Mouse (Mus musculus) lung, embryonic 14.5 days (tissue): ENCODE results near the gene Gm4756. TPM values are rescaled to one million over a fixed set of nuclear protein-coding genes. Genes with fewer than 3 reads are reported as not detected.
"Not testable (repeated sequence)": the region's sequence is repeated elsewhere in the genome, so short reads cannot be mapped to it uniquely, and the experiment has no call there.

ENCODE experiments used
- ATAC-seq: fragments of 200-750 bp; cut with Nextera tagmentation; 2 replicates; pipeline ENCODE4 v1.8.0; 2017; ENCODE audit warnings: mild to moderate bottlenecking, moderate TSS enrichment, moderate library complexity; ENCODE audit not compliant: insufficient read depth
- DNase-seq: peaks from one replicate; pipeline ENCODE4 v3.0.0-alpha.2; 2015
- H3K27ac ChIP-seq: fragments of 300-500 bp; sonication (generic); 2 replicates; pipeline ENCODE4 v1.5.1; 2014; ENCODE audit warnings: low read depth, mild to moderate bottlenecking, moderate library complexity
- H3K27me3 ChIP-seq: fragments of 300-500 bp; sonication (generic); 2 replicates; pipeline ENCODE4 v1.6.1; 2014; ENCODE audit warnings: low read length, control low read depth; ENCODE audit not compliant: insufficient read depth
- H3K36me3 ChIP-seq: fragments of 300-500 bp; sonication (generic); 2 replicates; pipeline ENCODE4 v1.6.1; 2014; ENCODE audit warnings: control low read depth; ENCODE audit not compliant: insufficient read depth
- H3K4me1 ChIP-seq: fragments of 300-500 bp; sonication (generic); 2 replicates; pipeline ENCODE4 v1.6.1; 2014; ENCODE audit warnings: antibody characterized with exemption, control low read depth; ENCODE audit not compliant: insufficient read depth
- H3K4me2 ChIP-seq: fragments of 300-500 bp; sonication (generic); 2 replicates; pipeline ENCODE4 v1.6.1; 2014; ENCODE audit warnings: mild to moderate bottlenecking
- H3K4me3 ChIP-seq: fragments of 300-500 bp; sonication (generic); 2 replicates; pipeline ENCODE4 v1.5.1; 2014; ENCODE audit warnings: low read depth, low read length
- H3K9ac ChIP-seq: fragments of 300-500 bp; sonication (generic); 2 replicates; pipeline ENCODE4 v1.6.1; 2014
- H3K9me3 ChIP-seq: fragments of 300-500 bp; sonication (generic); 2 replicates; pipeline ENCODE4 v1.6.1; 2016; ENCODE audit warnings: low read depth, low read length, control low read depth
- CTCF ChIP-seq: IDR thresholded peaks from 2 replicates; pipeline ENCODE4 v1.5.1; 2016; ENCODE audit warnings: antibody characterized with exemption, low read depth
- WGBS: fragments of 180-500 bp; shearing (Covaris S2); extraction: QIAGEN DNeasy Blood & Tissue Kit; methylation state at CpG from one replicate; pipeline ENCODE4 v1.1.7; 2014; 5-methylcytosine and 5-hydroxymethylcytosine counted together
- polyA plus RNA-seq: library from polyadenylated mRNA; unstranded; fragments of >200 nt; fragmentation: Nextera tagmentation; extraction: Ambion mirVana; gene quantifications from 2 replicates; pipeline ENCODE4 v1.2.1, GENCODE M21; 2014

The Gm4756 gene
- polyA plus RNA-seq, 1 experiment from 2014 or later = not detected

- no peak for TF ChIP-seq CTCF
- Histone ChIP-seq H3K4me3 (no peak overlapping the region), H3K9me3 (no peaks in the 10 kb centered on the region), H3K4me2 (no peak overlapping the region), H3K27me3 (no peaks in the 10 kb centered on the region), H3K27ac (no peak overlapping the region), H3K9ac (no peak overlapping the region), H3K4me1 (no peaks in the 10 kb centered on the region), H3K36me3 (0 out of 2 replicates have a peak, but pooled peaks cover 3% of the 10 kb centered on the region)
- 91% methylated on average over 14 of the region's 14 CpGs for WGBS
- DNase-seq (no peak), ATAC-seq (no peak)
Measured at GRCm38 (mm10) chr12:72648921-72649320, 540 bp downstream of the Gm4756 start.

DNA sequence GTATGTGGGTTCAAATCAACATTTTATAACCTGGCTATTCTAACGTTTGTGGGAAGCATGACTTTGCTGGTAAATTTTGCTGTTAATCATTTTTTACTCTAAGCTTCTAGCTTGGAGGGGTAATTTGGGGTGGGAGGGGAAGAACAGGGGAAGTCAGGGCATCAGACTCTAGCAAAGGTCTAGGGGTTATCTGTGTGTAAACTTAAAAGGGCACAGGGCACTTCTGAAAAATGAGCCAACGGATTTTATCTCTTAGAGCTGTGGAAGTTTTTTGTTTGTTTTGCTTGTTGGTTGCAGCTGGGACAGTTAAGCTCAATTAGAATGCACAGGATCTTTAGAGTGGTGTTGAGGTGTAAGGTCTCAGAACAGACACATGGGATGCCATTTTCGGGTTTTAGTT is 11.4 kb downstream of the Gm4756 start:
- Histone ChIP-seq H3K27me3 (no peaks in the 10 kb centered on the region), H3K4me3 (no peak overlapping the region), H3K27ac (no peak overlapping the region), H3K9ac (no peak overlapping the region), H3K9me3 (peaks cover 4% of the 10 kb centered on the region; the same call in 1 of the 2 replicates), H3K36me3 (no peaks in the 10 kb centered on the region), H3K4me2 (no peak overlapping the region), H3K4me1 (no peaks in the 10 kb centered on the region)
- no peak for TF ChIP-seq CTCF
- no peak for ATAC-seq
- 57% methylated on average over 3 of the region's 3 CpGs for WGBS
- no peak for DNase-seq

GRCm38 (mm10) chr12:72628751-72629150 is 20.7 kb downstream of the Gm4756 start:
- Histone ChIP-seq H3K27ac (no peak overlapping the region), H3K4me1 (no peaks in the 10 kb centered on the region), H3K36me3 (no peaks in the 10 kb centered on the region), H3K4me3 (no peak overlapping the region), H3K9me3 (no peaks in the 10 kb centered on the region), H3K9ac (no peak overlapping the region), H3K4me2 (no peak overlapping the region), H3K27me3 (no peaks in the 10 kb centered on the region)
- ATAC-seq (no peak), DNase-seq (no peak)
- WGBS = 94% methylated on average over 7 of the region's 7 CpGs
- TF ChIP-seq CTCF = no peak

DNA sequence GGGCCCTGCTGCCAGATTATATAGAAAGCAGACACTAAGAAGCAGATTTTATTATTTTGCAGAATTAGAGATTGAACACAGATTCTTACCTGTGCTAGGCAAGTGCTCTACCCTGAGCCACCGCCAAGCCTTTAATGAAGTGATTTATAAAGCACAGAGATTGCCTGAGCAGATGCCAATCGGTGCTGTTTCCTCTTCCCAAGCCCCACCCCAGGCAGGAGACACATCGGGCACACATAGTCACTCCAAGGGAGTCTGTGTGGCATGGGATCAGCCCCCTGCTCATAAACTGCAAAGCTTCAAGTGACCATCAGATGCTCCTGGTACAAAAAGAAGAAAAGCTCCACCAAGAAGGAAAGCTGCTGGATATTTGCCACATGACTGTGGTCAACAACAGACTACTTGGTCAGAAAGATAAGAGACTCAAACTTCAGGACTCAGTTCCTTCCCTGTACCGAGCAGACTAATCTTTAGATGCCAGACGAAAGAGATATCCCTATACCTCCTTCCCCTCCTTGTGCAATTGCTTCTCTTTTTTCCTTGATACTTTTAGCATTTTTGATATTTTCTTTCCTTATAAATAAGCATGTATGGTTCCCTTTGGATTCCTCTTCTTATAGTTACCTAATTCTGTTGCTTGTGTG is 26.5 kb downstream of the Gm4756 start:
- 68% methylated on average over 5 of the region's 5 CpGs for WGBS
- no peak for DNase-seq
- ATAC-seq = no peak
- TF ChIP-seq CTCF = no peak
- Histone ChIP-seq H3K36me3 (no peaks in the 10 kb centered on the region), H3K9ac (no peak overlapping the region), H3K4me1 (no peaks in the 10 kb centered on the region), H3K27ac (no peak overlapping the region), H3K4me2 (no peak overlapping the region), H3K27me3 (no peaks in the 10 kb centered on the region), H3K4me3 (no peak overlapping the region), H3K9me3 (no peaks in the 10 kb centered on the region)

- no peaks in the 10 kb centered on the region for H3K4me1 ChIP-seq
- no peak overlapping the region for H3K27ac ChIP-seq
- H3K27me3 ChIP-seq = no peaks in the 10 kb centered on the region
- H3K9ac ChIP-seq = no peak overlapping the region
- WGBS = 88% methylated on average over 1 of the region's 1 CpGs
- DNase-seq (no peak), ATAC-seq (no peak)
- TF ChIP-seq CTCF = no peak
- H3K4me3 ChIP-seq = no peak overlapping the region
- no peaks in the 10 kb centered on the region for H3K9me3 ChIP-seq
- no peaks in the 10 kb centered on the region for H3K36me3 ChIP-seq
- no peak overlapping the region for H3K4me2 ChIP-seq
Measured at GRCm38 (mm10) chr12:72621441-72621840, 28.0 kb downstream of the Gm4756 start.

DNA sequence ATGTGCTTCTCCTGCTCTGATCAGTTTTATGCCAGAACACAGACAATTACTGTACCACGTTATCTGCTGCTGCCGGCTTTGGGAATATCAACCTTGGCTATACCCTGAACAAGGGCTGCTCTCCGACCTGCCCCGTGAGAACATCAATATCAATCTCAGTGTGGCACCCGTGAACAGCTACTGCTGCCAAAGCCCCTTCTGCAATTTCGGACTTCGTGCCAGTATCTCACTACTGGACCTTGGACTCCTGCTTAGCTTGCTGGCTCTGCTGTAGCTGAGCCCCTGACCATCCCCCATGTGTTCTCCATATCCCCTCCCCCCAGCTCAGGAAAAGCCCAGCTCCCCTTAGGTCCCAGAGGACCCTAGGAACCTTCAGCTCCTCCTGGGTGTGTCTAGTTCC is 28.6 kb downstream of the Gm4756 start:
- TF ChIP-seq CTCF = no peak
- 89% methylated on average over 7 of the region's 7 CpGs for WGBS

DNA sequence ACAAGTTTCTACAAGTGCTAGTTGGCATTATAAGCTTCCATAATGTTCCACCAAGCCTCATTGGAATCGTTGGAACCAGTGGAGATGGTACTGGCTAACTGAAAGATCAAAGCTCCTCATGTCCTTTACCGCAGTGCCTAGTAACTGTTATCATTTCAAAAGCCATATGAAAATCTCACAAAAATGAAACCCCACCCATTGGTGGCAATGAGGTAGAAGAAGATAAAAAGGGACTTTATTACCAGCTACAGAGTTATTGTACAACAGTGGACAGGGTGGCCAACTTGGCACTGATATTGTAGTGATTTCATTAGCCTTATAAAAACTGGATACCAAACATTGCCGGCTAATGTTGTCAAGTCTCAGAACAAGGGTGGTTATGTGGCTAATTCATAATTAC is 37.4 kb downstream of the Gm4756 start:
- 91% methylated on average over 3 of the region's 3 CpGs for WGBS
- Histone ChIP-seq H3K9ac (no peak overlapping the region), H3K36me3 (no peaks in the 10 kb centered on the region), H3K9me3 (no peaks in the 10 kb centered on the region), H3K4me3 (no peak overlapping the region), H3K4me1 (no peaks in the 10 kb centered on the region), H3K27ac (no peak overlapping the region), H3K4me2 (no peak overlapping the region), H3K27me3 (no peaks in the 10 kb centered on the region)
- DNase-seq (no peak), ATAC-seq (no peak)
- no peak for TF ChIP-seq CTCF

More for the DNA sequence above, 28.6 kb downstream of the Gm4756 start:
- H3K36me3 ChIP-seq = no peaks in the 10 kb centered on the region
- no peak for DNase-seq
- no peak overlapping the region for H3K9ac ChIP-seq
- no peaks in the 10 kb centered on the region for H3K27me3 ChIP-seq
- ATAC-seq = no peak
- no peak overlapping the region for H3K27ac ChIP-seq
- H3K4me3 ChIP-seq = no peak overlapping the region
- no peaks in the 10 kb centered on the region for H3K9me3 ChIP-seq
- H3K4me2 ChIP-seq = no peak overlapping the region
- H3K4me1 ChIP-seq = no peaks in the 10 kb centered on the region

DNA sequence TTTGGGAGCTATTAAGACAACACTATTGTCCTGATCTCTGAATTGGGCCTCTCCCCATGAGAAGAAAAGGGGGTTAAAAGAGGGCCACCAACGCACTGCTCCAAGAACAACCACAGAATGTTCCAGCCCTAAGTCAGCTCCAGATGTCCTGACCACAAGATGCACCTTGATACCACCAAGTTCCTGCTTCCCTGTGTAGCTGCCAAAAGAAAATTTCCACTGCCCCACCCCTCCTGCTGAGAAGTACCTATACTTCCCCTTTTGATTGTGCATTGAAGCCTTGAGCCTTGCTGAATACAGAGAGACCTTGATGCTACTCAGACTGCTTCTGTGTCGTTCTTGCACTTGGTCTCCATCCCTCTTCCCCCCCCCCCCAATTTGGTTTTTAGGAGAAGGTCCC is 50.7 kb downstream of the Gm4756 start:
- not testable (repeated sequence) for H3K9ac ChIP-seq, H3K9me3 ChIP-seq, ATAC-seq, DNase-seq, H3K4me3 ChIP-seq, H3K27me3 ChIP-seq, H3K4me2 ChIP-seq, H3K36me3 ChIP-seq, H3K27ac ChIP-seq, H3K4me1 ChIP-seq
- 98% methylated on average over 2 of the region's 2 CpGs for WGBS
